Mouse (Mus musculus): ENCODE measurements at regions not wholly inside any gene's neighbourhood (a gene's known extent, or its start where the extent isn't known, plus 50 kb on each side); places are given as distances from the start of the nearest gene placed in this dataset.

- ATAC-seq (ENCODE audit: low FRiP score, low read depth) = no peak
- Histone ChIP-seq H3K27me3 (no peaks in the 10 kb centered on the region), H3K4me3 (no peak overlapping the region), H3K27ac (replicated peaks) (no peak overlapping the region), H3K9ac (replicated peaks) (no peak overlapping the region), H3K36me3 (no peaks in the 10 kb centered on the region), H3K4me2 (replicated peaks) (no peak overlapping the region), H3K9me3 (no peaks in the 10 kb centered on the region), H3K4me1 (no peaks in the 10 kb centered on the region)
- 86% methylated on average over 1 of the region's 1 CpGs for WGBS
These were observed 93.1 kb upstream of the Tcf21 start for GRCm38 (mm10) chr10:22913112-22913511.

GRCm38 (mm10) chr10:22908640-22909039 lies 88.7 kb upstream of the Tcf21 start:
- Histone ChIP-seq H3K4me1 (no peaks in the 10 kb centered on the region), H3K9me3 (no peaks in the 10 kb centered on the region), H3K27me3 (no peaks in the 10 kb centered on the region), H3K27ac (replicated peaks) (no peak overlapping the region), H3K4me2 (replicated peaks) (no peak overlapping the region), H3K36me3 (no peaks in the 10 kb centered on the region), H3K9ac (replicated peaks) (no peak overlapping the region), H3K4me3 (no peak overlapping the region)
- WGBS = 87% methylated on average over 6 of the region's 6 CpGs
- ATAC-seq (ENCODE audit: low FRiP score, low read depth) = no peak

GRCm38 (mm10) chr10:22905281-22905680 lies 85.3 kb upstream of the Tcf21 start:
- Histone ChIP-seq H3K27ac (replicated peaks) (no peak overlapping the region), H3K9ac (replicated peaks) (no peak overlapping the region), H3K4me1 (no peaks in the 10 kb centered on the region), H3K27me3 (no peaks in the 10 kb centered on the region), H3K36me3 (no peaks in the 10 kb centered on the region), H3K4me2 (replicated peaks) (no peak overlapping the region), H3K9me3 (no peaks in the 10 kb centered on the region), H3K4me3 (no peak overlapping the region)
- WGBS = 76% methylated on average over 2 of the region's 2 CpGs
- ATAC-seq (ENCODE audit: low FRiP score, low read depth) = no peak

DNA sequence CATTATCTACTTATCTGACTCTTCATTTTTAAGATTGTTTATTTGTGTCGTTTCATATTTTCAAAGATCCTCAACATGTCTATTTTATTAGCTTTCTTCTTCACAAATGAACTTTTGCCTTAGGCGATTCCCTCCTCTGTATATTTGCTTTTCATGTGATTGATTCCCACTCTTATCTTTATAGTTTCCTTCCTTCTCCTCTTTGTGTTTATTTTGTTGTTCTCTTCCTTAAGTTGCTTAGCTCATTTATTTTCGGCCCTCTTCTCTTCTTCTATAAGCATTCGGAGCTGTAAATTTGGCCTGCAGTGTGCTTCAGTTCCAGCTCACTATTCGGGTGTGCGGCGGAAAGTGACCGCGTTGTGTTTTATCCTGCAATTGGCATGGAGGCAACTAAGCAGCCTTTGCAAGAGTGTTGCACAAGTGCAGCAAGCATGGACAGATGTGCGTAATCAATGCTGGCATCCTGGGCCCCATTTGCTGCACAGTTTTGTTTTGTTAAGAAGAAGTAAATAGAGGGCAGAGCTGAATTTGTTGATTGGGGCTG lies 73.5 kb upstream of the Tcf21 start:
- H3K36me3 ChIP-seq = no peaks in the 10 kb centered on the region
- no peak for ATAC-seq (ENCODE audit: low FRiP score, low read depth)
- no peak overlapping the region for H3K27ac ChIP-seq (replicated peaks)
- H3K4me2 ChIP-seq (replicated peaks) = no peak overlapping the region
- no peak overlapping the region for H3K9ac ChIP-seq (replicated peaks)
- H3K4me1 ChIP-seq = no peaks in the 10 kb centered on the region
- WGBS = 88% methylated on average over 10 of the region's 10 CpGs
- no peaks in the 10 kb centered on the region for H3K27me3 ChIP-seq
- no peak overlapping the region for H3K4me3 ChIP-seq
- no peaks in the 10 kb centered on the region for H3K9me3 ChIP-seq

GRCm38 (mm10) chr10:22887451-22887850 lies 67.5 kb upstream of the Tcf21 start:
- ATAC-seq (ENCODE audit: low FRiP score, low read depth) = no peak
- Histone ChIP-seq H3K27me3 (no peaks in the 10 kb centered on the region), H3K27ac (replicated peaks) (no peak overlapping the region), H3K9me3 (no peaks in the 10 kb centered on the region), H3K4me1 (no peaks in the 10 kb centered on the region), H3K36me3 (no peaks in the 10 kb centered on the region), H3K9ac (replicated peaks) (no peak overlapping the region), H3K4me2 (replicated peaks) (no peak overlapping the region), H3K4me3 (no peak overlapping the region)
- 75% methylated on average over 6 of the region's 6 CpGs for WGBS

DNA sequence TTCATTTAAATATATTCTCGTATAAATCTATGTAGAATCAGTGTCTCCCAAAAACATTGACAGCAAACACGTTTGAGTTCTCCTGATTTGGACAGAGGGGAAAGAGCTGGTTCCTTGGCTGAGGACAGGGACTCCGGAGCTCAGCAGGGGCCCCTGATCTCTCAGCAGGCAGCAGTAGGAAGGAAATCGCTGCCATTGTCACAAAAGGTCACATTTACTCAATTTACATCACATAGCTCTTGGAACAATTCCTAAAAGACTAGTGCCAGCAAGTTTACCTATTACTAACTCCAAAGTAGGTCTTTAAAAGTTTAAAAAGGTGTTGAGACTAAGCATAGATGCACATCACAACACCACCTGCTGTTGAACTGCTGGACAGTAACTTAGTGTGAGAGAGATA lies 59.7 kb upstream of the Tcf21 start:
- H3K9me3 ChIP-seq = no peaks in the 10 kb centered on the region
- 21% methylated on average over 4 of the region's 4 CpGs for WGBS
- ATAC-seq (ENCODE audit: low FRiP score, low read depth) = no peak
- H3K36me3 ChIP-seq = no peaks in the 10 kb centered on the region
- no peak overlapping the region for H3K27ac ChIP-seq (replicated peaks)
- H3K27me3 ChIP-seq = no peaks in the 10 kb centered on the region
- H3K9ac ChIP-seq (replicated peaks) = no peak overlapping the region
- no peak overlapping the region for H3K4me3 ChIP-seq
- H3K4me1 ChIP-seq = no peaks in the 10 kb centered on the region
- H3K4me2 ChIP-seq (replicated peaks) = no peak overlapping the region

DNA sequence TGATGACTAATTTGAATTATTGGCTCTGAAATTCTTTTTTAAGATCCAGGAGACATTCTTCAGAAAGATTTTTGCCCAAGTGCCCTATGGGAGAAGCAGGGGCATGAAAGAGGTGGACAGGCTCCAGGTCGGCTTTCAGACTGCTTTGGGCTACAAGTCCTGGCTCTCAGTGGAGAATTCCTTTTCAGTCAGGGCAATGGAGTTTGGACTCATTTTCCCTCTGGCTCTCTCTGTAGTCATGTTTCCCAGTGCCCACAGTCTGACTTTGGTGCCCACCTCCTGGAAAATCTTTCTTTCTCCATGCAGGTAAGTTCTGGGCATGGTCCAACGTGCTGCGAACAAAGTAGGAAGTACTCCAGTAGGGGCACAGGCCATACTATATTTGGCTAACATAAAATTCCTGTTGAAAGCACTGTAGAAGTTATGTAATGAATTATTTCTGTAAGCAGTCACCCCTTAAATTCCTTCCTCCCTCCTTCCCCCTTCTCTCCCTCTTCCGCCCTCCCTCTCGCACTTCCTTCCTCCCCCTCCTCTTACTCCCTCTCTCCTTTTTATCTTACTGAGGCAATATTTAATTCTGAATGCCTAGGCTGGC lies 57.7 kb upstream of the Tcf21 start:
- Histone ChIP-seq H3K9ac (replicated peaks) (no peak overlapping the region), H3K9me3 (no peaks in the 10 kb centered on the region), H3K4me2 (replicated peaks) (no peak overlapping the region), H3K27me3 (no peaks in the 10 kb centered on the region), H3K4me1 (no peaks in the 10 kb centered on the region), H3K36me3 (no peaks in the 10 kb centered on the region), H3K27ac (replicated peaks) (no peak overlapping the region), H3K4me3 (no peak overlapping the region)
- 85% methylated on average over 5 of the region's 5 CpGs for WGBS
- ATAC-seq (ENCODE audit: low FRiP score, low read depth) = no peak

DNA sequence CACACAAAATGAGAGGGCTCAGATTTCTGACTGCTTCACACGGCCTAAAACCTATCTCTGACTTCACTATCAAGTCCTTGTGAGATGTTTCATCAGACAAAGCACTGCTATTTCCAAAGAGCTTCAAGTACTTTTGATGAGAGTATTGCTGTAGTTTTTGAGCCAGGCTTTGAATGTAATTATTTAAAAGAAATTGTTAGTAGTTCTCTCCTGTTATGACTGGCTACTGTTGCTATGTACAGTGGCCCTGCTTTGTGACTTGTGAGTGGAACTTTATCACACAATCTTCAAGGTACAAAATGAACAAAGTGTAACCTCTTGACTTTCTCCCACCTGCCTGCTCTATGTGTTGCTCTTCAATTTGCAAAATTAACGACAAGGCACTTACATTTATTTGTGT lies 57.1 kb upstream of the Tcf21 start:
- Histone ChIP-seq H3K9ac (replicated peaks) (no peak overlapping the region), H3K4me1 (no peaks in the 10 kb centered on the region), H3K4me3 (no peak overlapping the region), H3K27me3 (no peaks in the 10 kb centered on the region), H3K4me2 (replicated peaks) (no peak overlapping the region), H3K9me3 (no peaks in the 10 kb centered on the region), H3K27ac (replicated peaks) (no peak overlapping the region), H3K36me3 (no peaks in the 10 kb centered on the region)
- no peak for ATAC-seq (ENCODE audit: low FRiP score, low read depth)
- WGBS = 74% methylated on average over 2 of the region's 2 CpGs

GRCm38 (mm10) chr10:22875675-22876074 lies 55.7 kb upstream of the Tcf21 start:
- Histone ChIP-seq H3K4me2 (replicated peaks) (no peak overlapping the region), H3K4me1 (no peaks in the 10 kb centered on the region), H3K4me3 (no peak overlapping the region), H3K36me3 (no peaks in the 10 kb centered on the region), H3K9ac (replicated peaks) (no peak overlapping the region), H3K9me3 (no peaks in the 10 kb centered on the region), H3K27ac (replicated peaks) (no peak overlapping the region), H3K27me3 (no peaks in the 10 kb centered on the region)
- 75% methylated on average over 5 of the region's 5 CpGs for WGBS
- no peak for ATAC-seq (ENCODE audit: low FRiP score, low read depth)

DNA sequence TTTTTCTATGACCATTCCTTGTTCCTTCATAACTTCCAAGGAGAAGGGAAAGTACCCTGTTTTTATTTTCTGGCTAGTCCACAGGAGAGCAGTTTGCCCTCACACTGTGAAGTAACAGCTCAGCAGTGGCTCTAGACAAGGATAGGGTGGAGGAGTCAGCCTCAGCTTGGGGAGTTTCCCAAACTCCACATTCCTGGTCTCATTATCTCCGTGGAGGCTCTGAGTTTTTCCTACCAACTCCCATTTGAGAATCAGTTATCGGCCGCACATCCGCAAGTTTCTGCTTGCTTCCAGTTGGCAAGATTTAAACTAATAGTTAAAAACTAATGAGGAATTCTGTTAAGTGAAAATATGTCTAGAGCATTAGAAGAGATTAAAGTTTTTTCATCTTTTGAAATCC lies 55.2 kb upstream of the Tcf21 start:
- no peaks in the 10 kb centered on the region for H3K4me1 ChIP-seq
- WGBS = 77% methylated on average over 4 of the region's 4 CpGs
- H3K27ac ChIP-seq (replicated peaks) = no peak overlapping the region
- H3K9me3 ChIP-seq = no peaks in the 10 kb centered on the region
- H3K4me3 ChIP-seq = no peak overlapping the region
- H3K4me2 ChIP-seq (replicated peaks) = no peak overlapping the region
- H3K27me3 ChIP-seq = no peaks in the 10 kb centered on the region
- no peak overlapping the region for H3K9ac ChIP-seq (replicated peaks)
- no peaks in the 10 kb centered on the region for H3K36me3 ChIP-seq
- no peak for ATAC-seq (ENCODE audit: low FRiP score, low read depth)

Data from midbrain, embryonic 12.5 days (tissue).